Mouse (Mus musculus): ENCODE results near the gene Efna1. TPM values are rescaled to one million over a fixed set of nuclear protein-coding genes. Genes with fewer than 3 reads are reported as not detected.
A peak's percentile ranks its signal among the peaks of the same experiment; 100 is the strongest.

Efna1 gene
- polyA plus RNA-seq (2015; fragmentation: Nextera tagmentation; extraction: Ambion mirVana): 57.9 and 58.5 TPM in 2 replicates

- Histone ChIP-seq H3K27ac (peak within 1 kb of the TSS; percentile 93), H3K9me3 (no peaks in the 10 kb centered on the region), H3K36me3 (no peaks in the 10 kb centered on the region), H3K4me3 (replicated peaks) (peak within 1 kb of the TSS; percentile 55), H3K27me3 (replicated peaks) (no peaks in the 10 kb centered on the region), H3K4me1 (replicated peaks) (peaks cover 43% of the 10 kb centered on the region), H3K4me2 (replicated peaks) (peak within 1 kb of the TSS; percentile 96), H3K9ac (peak within 1 kb of the TSS; percentile 72)
- peak; percentile 85 for ATAC-seq
- WGBS: under 1% methylated on average over 52 of the region's 52 CpGs
Observed at GRCm38 (mm10) chr3:89280606-89281511, at the start of gene Efna1. Efna1 (minus strand) TSS chr3:89281142.

- H3K4me3 ChIP-seq (replicated peaks): no peak overlapping the region
- no peak overlapping the region for H3K9ac ChIP-seq
- WGBS: 64% methylated on average over 3 of the region's 3 CpGs
- no peak overlapping the region for H3K4me2 ChIP-seq (replicated peaks)
- H3K9me3 ChIP-seq: no peaks in the 10 kb centered on the region
- H3K36me3 ChIP-seq: peaks cover 13% of the 10 kb centered on the region
- H3K4me1 ChIP-seq (replicated peaks): peaks cover 38% of the 10 kb centered on the region
- no peaks in the 10 kb centered on the region for H3K27me3 ChIP-seq (replicated peaks)
- ATAC-seq: no peak
- no peak overlapping the region for H3K27ac ChIP-seq
Observed at GRCm38 (mm10) chr3:89330346-89330745, 49.4 kb upstream of the Efna1 start.

- H3K36me3 ChIP-seq: no peaks in the 10 kb centered on the region
- H3K9me3 ChIP-seq: no peaks in the 10 kb centered on the region
- ATAC-seq: peak; percentile 37
- no peak overlapping the region for H3K27ac ChIP-seq
- H3K27me3 ChIP-seq (replicated peaks): no peaks in the 10 kb centered on the region
- no peak overlapping the region for H3K9ac ChIP-seq
- H3K4me3 ChIP-seq (replicated peaks): no peak overlapping the region
- H3K4me1 ChIP-seq (replicated peaks): peaks cover 38% of the 10 kb centered on the region
- WGBS: 11% methylated on average over 4 of the region's 4 CpGs
- H3K4me2 ChIP-seq (replicated peaks): peak overlapping the region; percentile 28; the same call in 1 of the 2 replicates
Observed at GRCm38 (mm10) chr3:89328623-89329022, 47.7 kb upstream of the Efna1 start.

- no peak overlapping the region for H3K4me2 ChIP-seq (replicated peaks)
- H3K4me3 ChIP-seq (replicated peaks): no peak overlapping the region
- 39% methylated on average over 9 of the region's 9 CpGs for WGBS
- no peak overlapping the region for H3K27ac ChIP-seq
- no peak for ATAC-seq
- H3K4me1 ChIP-seq (replicated peaks): peaks cover 29% of the 10 kb centered on the region
- H3K9me3 ChIP-seq: no peaks in the 10 kb centered on the region
- 0 out of 2 replicates have a peak, but pooled peaks cover 2% of the 10 kb centered on the region for H3K27me3 ChIP-seq (replicated peaks)
- no peak overlapping the region for H3K9ac ChIP-seq
- H3K36me3 ChIP-seq: no peaks in the 10 kb centered on the region
Observed at GRCm38 (mm10) chr3:89327371-89327870, 46.5 kb upstream of the Efna1 start.

- H3K9ac ChIP-seq: no peak overlapping the region
- H3K27ac ChIP-seq: no peak overlapping the region
- no peak for ATAC-seq
- H3K9me3 ChIP-seq: no peaks in the 10 kb centered on the region
- 94% methylated on average over 8 of the region's 8 CpGs for WGBS
- no peaks in the 10 kb centered on the region for H3K36me3 ChIP-seq
- H3K27me3 ChIP-seq (replicated peaks): peaks cover 14% of the 10 kb centered on the region; the same call in 1 of the 2 replicates
- H3K4me2 ChIP-seq (replicated peaks): no peak overlapping the region
- H3K4me3 ChIP-seq (replicated peaks): no peak overlapping the region
- peaks cover 31% of the 10 kb centered on the region for H3K4me1 ChIP-seq (replicated peaks)
Observed at GRCm38 (mm10) chr3:89325882-89326281, 44.9 kb upstream of the Efna1 start.

- 1% methylated on average over 53 of the region's 53 CpGs for WGBS
- Histone ChIP-seq H3K4me2 (replicated peaks) (peak within 1 kb of the TSS; percentile 98), H3K27me3 (replicated peaks) (peaks cover 43% of the 10 kb centered on the region), H3K4me3 (replicated peaks) (peak within 1 kb of the TSS; percentile 61), H3K36me3 (no peaks in the 10 kb centered on the region), H3K27ac (peak within 1 kb of the TSS; percentile 40; the same call in 1 of the 2 replicates), H3K4me1 (replicated peaks) (peaks cover 36% of the 10 kb centered on the region), H3K9me3 (no peaks in the 10 kb centered on the region), H3K9ac (peak within 1 kb of the TSS; percentile 57)
- ATAC-seq: peak; percentile 57
Observed at GRCm38 (mm10) chr3:89322514-89323165, 41.7 kb upstream of the Efna1 start, which contains the start of gene Efna3. Efna3 (minus strand) TSS chr3:89322965.

GRCm38 (mm10) chr3:89322131-89322500 lies 41.2 kb upstream of the Efna1 start:
- WGBS: 0% methylated on average over 14 of the region's 14 CpGs
- H3K36me3 ChIP-seq: no peaks in the 10 kb centered on the region
- peaks cover 39% of the 10 kb centered on the region for H3K4me1 ChIP-seq (replicated peaks)
- 0 out of 2 replicates have a peak, but pooled peaks have one; percentile 0 for ATAC-seq
- peak overlapping the region; percentile 61 for H3K4me3 ChIP-seq (replicated peaks)
- H3K9ac ChIP-seq: peak overlapping the region; percentile 57
- peak overlapping the region; percentile 98 for H3K4me2 ChIP-seq (replicated peaks)
- H3K27me3 ChIP-seq (replicated peaks): peaks cover 43% of the 10 kb centered on the region
- peak overlapping the region; percentile 40; the same call in 1 of the 2 replicates for H3K27ac ChIP-seq
- no peaks in the 10 kb centered on the region for H3K9me3 ChIP-seq

- no peak for ATAC-seq
- Histone ChIP-seq H3K4me1 (replicated peaks) (peaks cover 43% of the 10 kb centered on the region), H3K27me3 (replicated peaks) (peaks cover 43% of the 10 kb centered on the region), H3K36me3 (no peaks in the 10 kb centered on the region), H3K4me2 (replicated peaks) (peak overlapping the region; percentile 98), H3K9ac (peak overlapping the region; percentile 57), H3K27ac (peak overlapping the region; percentile 44; the same call in 1 of the 2 replicates), H3K9me3 (no peaks in the 10 kb centered on the region), H3K4me3 (replicated peaks) (peak overlapping the region; percentile 61)
- WGBS: 2% methylated on average over 65 of the region's 66 CpGs
Observed at GRCm38 (mm10) chr3:89321183-89322130, 40.5 kb upstream of the Efna1 start.

GRCm38 (mm10) chr3:89320581-89321182 lies 39.7 kb upstream of the Efna1 start:
- peak overlapping the region; percentile 57 for H3K9ac ChIP-seq
- peak overlapping the region; percentile 61 for H3K4me3 ChIP-seq (replicated peaks)
- H3K36me3 ChIP-seq: no peaks in the 10 kb centered on the region
- peak overlapping the region; percentile 44; the same call in 1 of the 2 replicates for H3K27ac ChIP-seq
- no peaks in the 10 kb centered on the region for H3K9me3 ChIP-seq
- 1% methylated on average over 41 of the region's 41 CpGs for WGBS
- peak overlapping the region; percentile 98 for H3K4me2 ChIP-seq (replicated peaks)
- H3K27me3 ChIP-seq (replicated peaks): peaks cover 43% of the 10 kb centered on the region
- peaks cover 51% of the 10 kb centered on the region for H3K4me1 ChIP-seq (replicated peaks)
- peak; percentile 20 for ATAC-seq

GRCm38 (mm10) chr3:89319591-89320350 lies 38.8 kb upstream of the Efna1 start:
- peak overlapping the region; percentile 61 for H3K4me3 ChIP-seq (replicated peaks)
- peaks cover 60% of the 10 kb centered on the region for H3K4me1 ChIP-seq (replicated peaks)
- H3K27ac ChIP-seq: no peak overlapping the region

More at GRCm38 (mm10) chr3:89319591-89320350, 38.8 kb upstream of the Efna1 start:
- Histone ChIP-seq H3K4me2 (replicated peaks) (peak overlapping the region; percentile 98), H3K9me3 (no peaks in the 10 kb centered on the region), H3K9ac (peak overlapping the region; percentile 43; the same call in 1 of the 2 replicates), H3K27me3 (replicated peaks) (peaks cover 43% of the 10 kb centered on the region), H3K36me3 (no peaks in the 10 kb centered on the region)
- 1% methylated on average over 57 of the region's 58 CpGs for WGBS
- ATAC-seq: no peak
